Mouse (Mus musculus) forebrain, embryonic 15.5 days (tissue): ENCODE measurements around the gene Oca2. TPM values are rescaled to one million over a fixed set of nuclear protein-coding genes. Genes with fewer than 3 reads are reported as not detected.

Source experiments
- ATAC-seq: fragments of 200-750 bp; cut with Nextera tagmentation; replicated peaks from 2 replicates; pipeline ENCODE4 v1.8.0; 2017; ENCODE audit warnings: mild to moderate bottlenecking, moderate TSS enrichment, moderate library complexity
- H3K27ac ChIP-seq: fragments of 300-500 bp; sonication (generic); replicated peaks from 2 replicates; pipeline ENCODE4 v1.5.1; 2015; ENCODE audit warnings: mild to moderate bottlenecking, inconsistent platforms
- H3K27me3 ChIP-seq: fragments of 300-500 bp; sonication (generic); 2 replicates; pipeline ENCODE4 v1.6.1; 2015; ENCODE audit warnings: inconsistent platforms
- H3K36me3 ChIP-seq: fragments of 300-500 bp; sonication (generic); 2 replicates; pipeline ENCODE4 v1.6.1; 2015; ENCODE audit warnings: mild to moderate bottlenecking, inconsistent platforms
- H3K4me1 ChIP-seq: fragments of 300-500 bp; sonication (generic); 2 replicates; pipeline ENCODE4 v1.6.1; 2015; ENCODE audit warnings: inconsistent platforms
- H3K4me2 ChIP-seq: fragments of 300-500 bp; sonication (generic); replicated peaks from 2 replicates; pipeline ENCODE4 v1.6.1; 2015; ENCODE audit warnings: mild to moderate bottlenecking, inconsistent platforms
- H3K4me3 ChIP-seq: fragments of 300-500 bp; sonication (generic); 2 replicates; pipeline ENCODE4 v1.5.1; 2015; ENCODE audit warnings: mild to moderate bottlenecking, inconsistent platforms
- H3K9ac ChIP-seq: fragments of 300-500 bp; sonication (generic); replicated peaks from 2 replicates; pipeline ENCODE4 v1.6.1; 2015; ENCODE audit warnings: mild to moderate bottlenecking, inconsistent platforms
- H3K9me3 ChIP-seq: fragments of 300-500 bp; sonication (generic); 2 replicates; pipeline ENCODE4 v1.6.1; 2016; ENCODE audit warnings: inconsistent platforms
- WGBS: fragments of 180-500 bp; shearing (Covaris S2); methylation state at CpG from one replicate; pipeline ENCODE4 v1.1.7; 2015; ENCODE audit warnings: mixed read lengths; 5-methylcytosine and 5-hydroxymethylcytosine counted together
- polyA plus RNA-seq: library from polyadenylated mRNA; unstranded; fragments of >200 nt; fragmentation: Nextera tagmentation; extraction: Ambion mirVana; gene quantifications from 2 replicates; pipeline ENCODE4 v1.2.1, GENCODE M21; 2015

Gene Oca2
- polyA plus RNA-seq, 1 experiment from 2014 or later, result 1.0 TPM

DNA sequence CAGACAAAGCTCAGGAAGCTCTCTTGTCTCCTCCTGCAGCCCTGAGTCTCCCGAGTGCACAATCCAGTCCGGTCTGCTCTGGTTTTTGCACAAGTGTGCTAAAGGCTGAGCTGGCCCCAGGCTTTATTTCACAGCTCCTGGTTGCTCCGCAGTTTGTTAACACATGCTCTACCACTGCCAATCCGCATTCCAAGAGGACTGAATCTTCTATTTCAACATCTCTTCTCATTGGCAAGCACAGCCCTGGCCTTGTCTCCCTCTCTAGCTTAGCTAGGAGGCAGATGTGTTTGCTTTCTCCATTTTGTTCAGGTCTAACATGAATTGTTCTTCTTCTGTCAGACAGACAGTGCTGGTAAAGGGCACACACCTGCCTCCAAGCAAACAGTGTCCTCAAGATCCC, 309.7 kb downstream of the Oca2 start:
- Histone ChIP-seq H3K27me3 (no peaks in the 10 kb centered on the region), H3K4me3 (no peak overlapping the region), H3K9ac (no peak overlapping the region), H3K4me1 (no peaks in the 10 kb centered on the region), H3K9me3 (no peaks in the 10 kb centered on the region), H3K36me3 (no peaks in the 10 kb centered on the region), H3K27ac (no peak overlapping the region), H3K4me2 (no peak overlapping the region)
- no peak for ATAC-seq
- 86% methylated on average over 4 of the region's 4 CpGs for WGBS

DNA sequence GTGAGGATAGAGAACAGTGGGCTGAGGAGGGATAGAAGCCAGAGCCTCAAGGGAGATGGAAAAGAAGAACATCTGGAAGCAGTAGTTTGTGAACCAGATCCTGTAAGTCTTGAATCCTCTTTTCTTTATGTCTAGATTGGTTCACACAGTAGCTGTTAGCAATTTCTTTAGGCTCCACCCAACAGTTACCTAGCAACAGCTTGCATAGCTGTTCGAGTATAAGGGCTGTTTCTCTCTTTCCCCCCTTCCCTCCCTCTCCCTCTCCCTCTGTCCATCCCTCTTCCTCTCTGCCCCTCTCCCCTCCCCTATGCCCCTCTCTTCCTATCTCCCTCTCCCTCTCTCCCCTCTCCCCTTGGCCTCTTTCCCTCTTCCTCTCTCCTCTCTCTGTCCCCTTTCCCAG, 312.2 kb downstream of the Oca2 start:
- no peak overlapping the region for H3K4me2 ChIP-seq
- H3K4me3 ChIP-seq, result no peak overlapping the region
- no peaks in the 10 kb centered on the region for H3K36me3 ChIP-seq
- 6% methylated on average over 1 of the region's 1 CpGs for WGBS
- H3K9ac ChIP-seq, result no peak overlapping the region
- H3K27me3 ChIP-seq, result no peaks in the 10 kb centered on the region
- no peak overlapping the region for H3K27ac ChIP-seq
- no peaks in the 10 kb centered on the region for H3K4me1 ChIP-seq
- H3K9me3 ChIP-seq, result no peaks in the 10 kb centered on the region
- ATAC-seq, result no peak

Other genes starting within 250 kb of the Oca2 start
- 23.3 and 24.0 TPM in 2 replicates for gene Nipa1, start 219.8 kb upstream of the Oca2 start, polyA plus RNA-seq
- gene Herc2, start 189.6 kb upstream of the Oca2 start, polyA plus RNA-seq, result 47.7 and 53.7 TPM in 2 replicates